Mouse (Mus musculus) intestine, postnatal 0 days (tissue): ENCODE measurements around the gene Fam124a. TPM values are rescaled to one million over a fixed set of nuclear protein-coding genes. Genes with fewer than 3 reads are reported as not detected.

Experiments
- ATAC-seq: fragments of 200-750 bp; cut with Nextera tagmentation; 2 replicates; pipeline ENCODE4 v1.8.0; 2017; ENCODE audit warnings: mild to moderate bottlenecking, moderate TSS enrichment, moderate library complexity
- H3K27ac ChIP-seq: fragments of 300-500 bp; sonication (generic); 2 replicates; pipeline ENCODE4 v1.5.1; 2014; ENCODE audit warnings: mild to moderate bottlenecking, low read depth, low read length, moderate library complexity
- H3K27me3 ChIP-seq: fragments of 300-500 bp; sonication (generic); replicated peaks from 2 replicates; pipeline ENCODE4 v1.6.1; 2014; ENCODE audit warnings: low read length, mixed read lengths; ENCODE audit not compliant: control insufficient read depth, insufficient read depth
- H3K36me3 ChIP-seq: fragments of 300-500 bp; sonication (generic); 2 replicates; pipeline ENCODE4 v1.6.1; 2014; ENCODE audit warnings: mild to moderate bottlenecking, moderate library complexity; ENCODE audit not compliant: control insufficient read depth, insufficient read depth
- H3K4me1 ChIP-seq: fragments of 300-500 bp; sonication (generic); replicated peaks from 2 replicates; pipeline ENCODE4 v1.6.1; 2014; ENCODE audit warnings: antibody characterized with exemption, low read length, mixed read lengths; ENCODE audit not compliant: control insufficient read depth, insufficient read depth
- H3K4me2 ChIP-seq: fragments of 300-500 bp; sonication (generic); replicated peaks from 2 replicates; pipeline ENCODE4 v1.6.1; 2014; ENCODE audit warnings: low read depth, mild to moderate bottlenecking, moderate library complexity
- H3K4me3 ChIP-seq: fragments of 300-500 bp; sonication (generic); 2 replicates; pipeline ENCODE4 v1.5.1; 2014; ENCODE audit warnings: low read depth, low read length
- H3K9ac ChIP-seq: fragments of 300-500 bp; sonication (generic); 2 replicates; pipeline ENCODE4 v1.6.1; 2014; ENCODE audit warnings: mild to moderate bottlenecking, low read depth, low read length
- H3K9me3 ChIP-seq: fragments of 300-500 bp; sonication (generic); 2 replicates; pipeline ENCODE4 v1.6.1; 2016; ENCODE audit warnings: mixed run types; ENCODE audit not compliant: control insufficient read depth
- CTCF ChIP-seq: sonication (generic); IDR thresholded peaks from 2 replicates; pipeline ENCODE4 v1.5.1; 2016; ENCODE audit warnings: low read depth, mild to moderate bottlenecking, control low read depth, antibody characterized with exemption, moderate library complexity
- WGBS: fragments of 180-500 bp; shearing (Covaris S2); extraction: QIAGEN DNeasy Blood & Tissue Kit; methylation state at CpG from one replicate; pipeline ENCODE4 v1.1.7; 2014; 5-methylcytosine and 5-hydroxymethylcytosine counted together
- polyA plus RNA-seq: library from polyadenylated mRNA; unstranded; fragments of >200 nt; fragmentation: Nextera tagmentation; extraction: Ambion mirVana; gene quantifications from 2 replicates; pipeline ENCODE4 v1.2.1, GENCODE M21; 2015

Fam124a gene
- polyA plus RNA-seq, 1 experiment from 2014 or later = 5.1 TPM

- H3K36me3 ChIP-seq = no peaks in the 10 kb centered on the region
- no peak overlapping the region for H3K4me2 ChIP-seq
- H3K27me3 ChIP-seq = no peaks in the 10 kb centered on the region
- H3K4me3 ChIP-seq = no peak overlapping the region
- H3K9ac ChIP-seq = no peak overlapping the region
- no peaks in the 10 kb centered on the region; the same call in 1 of the 2 replicates for H3K4me1 ChIP-seq
- no peak for ATAC-seq
- WGBS = 82% methylated on average over 5 of the region's 5 CpGs
- H3K9me3 ChIP-seq = no peaks in the 10 kb centered on the region
- no peak for TF ChIP-seq CTCF
- H3K27ac ChIP-seq = no peak overlapping the region
These were observed 13.9 kb downstream of the Fam124a start for GRCm38 (mm10) chr14:62569463-62569862.

GRCm38 (mm10) chr14:62570299-62570698, 14.8 kb downstream of the Fam124a start:
- ATAC-seq = peak; percentile 93
- H3K27me3 ChIP-seq = no peaks in the 10 kb centered on the region
- peak overlapping the region; percentile 54 for H3K27ac ChIP-seq
- no peaks in the 10 kb centered on the region for H3K9me3 ChIP-seq
- no peak for TF ChIP-seq CTCF
- no peak overlapping the region for H3K4me3 ChIP-seq
- no peak overlapping the region for H3K4me2 ChIP-seq
- H3K9ac ChIP-seq = no peak overlapping the region
- WGBS = 29% methylated on average over 4 of the region's 4 CpGs
- H3K4me1 ChIP-seq = no peaks in the 10 kb centered on the region; the same call in 1 of the 2 replicates
- no peaks in the 10 kb centered on the region for H3K36me3 ChIP-seq

- Histone ChIP-seq H3K4me1 (no peaks in the 10 kb centered on the region; the same call in 1 of the 2 replicates), H3K9ac (no peak overlapping the region), H3K27me3 (no peaks in the 10 kb centered on the region), H3K4me3 (no peak overlapping the region), H3K36me3 (no peaks in the 10 kb centered on the region), H3K4me2 (no peak overlapping the region), H3K9me3 (no peaks in the 10 kb centered on the region), H3K27ac (no peak overlapping the region)
- no peak for ATAC-seq
- TF ChIP-seq CTCF = no peak
- 0% methylated on average over 2 of the region's 3 CpGs for WGBS
These were observed 17.9 kb downstream of the Fam124a start for GRCm38 (mm10) chr14:62573454-62573853.

- no peaks in the 10 kb centered on the region for H3K27me3 ChIP-seq
- no peak overlapping the region for H3K4me3 ChIP-seq
- no peak overlapping the region for H3K9ac ChIP-seq
- no peak for ATAC-seq
- no peaks in the 10 kb centered on the region; the same call in 1 of the 2 replicates for H3K4me1 ChIP-seq
- no peak for TF ChIP-seq CTCF
- H3K36me3 ChIP-seq = no peaks in the 10 kb centered on the region
- WGBS = 67% methylated on average over 6 of the region's 6 CpGs
- H3K4me2 ChIP-seq = no peak overlapping the region
- no peaks in the 10 kb centered on the region for H3K9me3 ChIP-seq
- no peak overlapping the region for H3K27ac ChIP-seq
These were observed 19.4 kb downstream of the Fam124a start for GRCm38 (mm10) chr14:62574906-62575305.

GRCm38 (mm10) chr14:62575862-62576261, 20.3 kb downstream of the Fam124a start:
- Histone ChIP-seq H3K9me3 (no peaks in the 10 kb centered on the region), H3K4me3 (no peak overlapping the region), H3K9ac (no peak overlapping the region), H3K4me2 (no peak overlapping the region), H3K27me3 (no peaks in the 10 kb centered on the region), H3K4me1 (no peaks in the 10 kb centered on the region), H3K27ac (no peak overlapping the region), H3K36me3 (no peaks in the 10 kb centered on the region)
- WGBS = 80% methylated on average over 8 of the region's 8 CpGs
- TF ChIP-seq CTCF = no peak
- no peak for ATAC-seq

GRCm38 (mm10) chr14:62580945-62581344, 25.4 kb downstream of the Fam124a start:
- H3K9me3 ChIP-seq = no peaks in the 10 kb centered on the region
- H3K27me3 ChIP-seq = no peaks in the 10 kb centered on the region
- H3K4me2 ChIP-seq = no peak overlapping the region
- no peak overlapping the region for H3K4me3 ChIP-seq
- no peak for TF ChIP-seq CTCF
- 81% methylated on average over 3 of the region's 3 CpGs for WGBS
- no peak overlapping the region for H3K9ac ChIP-seq
- no peaks in the 10 kb centered on the region for H3K4me1 ChIP-seq
- H3K27ac ChIP-seq = no peak overlapping the region
- no peaks in the 10 kb centered on the region for H3K36me3 ChIP-seq
- peak; percentile 45; the same call in 1 of the 2 replicates for ATAC-seq

- Histone ChIP-seq H3K4me3 (no peak overlapping the region), H3K27me3 (no peaks in the 10 kb centered on the region), H3K27ac (no peak overlapping the region), H3K9ac (no peak overlapping the region), H3K36me3 (no peaks in the 10 kb centered on the region), H3K4me2 (no peak overlapping the region), H3K9me3 (no peaks in the 10 kb centered on the region), H3K4me1 (no peaks in the 10 kb centered on the region)
- WGBS = 86% methylated on average over 9 of the region's 9 CpGs
- no peak for ATAC-seq
- no peak for TF ChIP-seq CTCF
These were observed 26.2 kb downstream of the Fam124a start for GRCm38 (mm10) chr14:62581768-62582167.
